Mouse (Mus musculus): ENCODE results near the gene Dmrt3.

DNA sequence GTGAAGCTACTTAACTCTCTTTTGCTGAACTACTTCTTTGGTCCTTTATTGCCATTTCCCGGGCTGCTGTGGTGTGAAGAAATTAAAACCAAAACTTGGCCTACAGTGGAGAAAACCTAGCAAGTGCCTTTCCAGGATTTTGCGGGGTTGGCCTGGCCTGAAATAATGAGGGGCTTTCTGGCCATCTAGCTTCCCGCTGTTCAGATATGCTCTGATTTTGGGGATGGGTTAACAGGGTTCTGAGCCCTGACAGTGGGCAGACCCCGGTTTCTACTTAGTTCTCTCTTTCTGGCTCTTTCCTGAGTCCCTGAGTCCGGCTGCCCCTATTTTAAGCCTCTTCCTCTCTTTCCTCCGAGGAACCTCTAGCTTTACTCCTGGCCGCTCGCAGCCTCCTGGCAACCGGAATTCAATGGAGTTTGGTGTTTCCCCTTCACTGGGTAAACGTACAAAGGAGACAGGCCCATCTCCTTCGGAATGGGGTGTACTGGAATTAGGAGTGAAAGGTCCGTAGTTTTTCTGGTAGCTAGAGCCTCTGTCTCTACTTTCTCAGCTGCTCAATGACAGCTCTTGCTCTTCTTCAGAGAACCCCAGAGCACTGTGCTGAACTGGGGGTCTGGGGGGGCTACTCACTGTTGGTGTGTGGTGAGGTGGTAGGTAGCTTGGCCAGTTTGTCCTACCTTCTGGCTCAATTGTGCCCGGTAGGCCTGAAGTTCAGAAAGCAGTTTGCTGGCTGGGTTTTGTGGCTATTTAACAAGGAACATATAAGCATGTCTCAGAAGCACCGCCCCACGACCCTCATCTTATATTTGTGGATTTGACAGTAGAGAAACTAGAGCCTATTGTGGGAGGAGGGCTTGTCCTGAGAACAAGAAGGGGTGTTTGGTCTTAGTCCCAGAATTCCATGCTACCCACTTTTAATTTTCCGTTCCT lies 2.0 kb downstream of the Dmrt3 start:
- no peak for TF ChIP-seq ELF1 (IDR thresholded peaks at IDR 0.05; ENCODE audit: low read depth, low read length)
- no peak for TF ChIP-seq CHD2 (IDR thresholded peaks at IDR 0.05; ENCODE audit: low read length)
- no peak for TF ChIP-seq UBTF (IDR thresholded peaks at IDR 0.05; ENCODE audit: low read depth, low read length)
- TF ChIP-seq ETS1 (conservative IDR thresholded peaks at IDR 0.05; ENCODE audit: low read depth, low read length), result no peak
- no peak for TF ChIP-seq MEF2A (IDR thresholded peaks at IDR 0.05; ENCODE audit: borderline replicate concordance, low read depth, low read length)
- no peak for TF ChIP-seq POLR2A (IDR thresholded peaks at IDR 0.05; ENCODE audit: low read depth, low read length)
- no peak for TF ChIP-seq ZNF384 (IDR thresholded peaks at IDR 0.05; ENCODE audit: low read depth, low read length)
- TF ChIP-seq TCF12 (IDR thresholded peaks at IDR 0.05; ENCODE audit: low read depth, low read length), result no peak
- no peak for TF ChIP-seq E2F4 (IDR thresholded peaks at IDR 0.05; ENCODE audit: insufficient replicate concordance, low read depth, low read length)
- no peak for TF ChIP-seq USF1 (IDR thresholded peaks at IDR 0.05; ENCODE audit: low read depth, low read length)
- TF ChIP-seq NELFE (IDR thresholded peaks at IDR 0.05; ENCODE audit: low read depth, low read length), result no peak
- TF ChIP-seq MXI1 (IDR thresholded peaks at IDR 0.05; ENCODE audit: low read depth, low read length), result no peak
- TF ChIP-seq CTCF (conservative IDR thresholded peaks at IDR 0.05 in 1 of 2, IDR thresholded peaks at IDR 0.05 in 1 of 2; ENCODE audit: low read depth in 2 of 2, low read length in 2 of 2), result no peak
- no peak for TF ChIP-seq MAFK (IDR thresholded peaks at IDR 0.05; ENCODE audit: insufficient replicate concordance, low read length)
